Mouse (Mus musculus) c-Kit-positive CD71-positive TER-119-negative erythroid progenitor cells, embryonic 14.5 days (primary cell): ENCODE data around the gene Fance.
"Not testable (repeated sequence)": the region's sequence is repeated elsewhere in the genome, so short reads cannot be mapped to it uniquely, and the experiment has no call there.

Experiments
- DNase-seq: peaks from one replicate; pipeline ENCODE4 v3.0.0-alpha.2; 2013; ENCODE audit warnings: low read depth

Gene Fance

GRCm38 (mm10) chr17:28325751-28326150 lies 12.4 kb downstream of the Fance start:
- no peak for DNase-seq

GRCm38 (mm10) chr17:28326951-28327350 lies 13.6 kb downstream of the Fance start:
- DNase-seq: no peak

GRCm38 (mm10) chr17:28327673-28328325 lies 14.5 kb downstream of the Fance start:
- no peak for DNase-seq

- DNase-seq: peak; percentile 86
These were observed 15.1 kb downstream of the Fance start, which contains the start of gene Rpl10a for GRCm38 (mm10) chr17:28328366-28328928. Gene Rpl10a (plus strand): TSS chr17:28328471.

- no peak for DNase-seq
These were observed 15.6 kb downstream of the Fance start for GRCm38 (mm10) chr17:28328946-28329345.

- no peak for DNase-seq
These were observed 16.3 kb downstream of the Fance start for GRCm38 (mm10) chr17:28329503-28330231.

GRCm38 (mm10) chr17:28330232-28330546 lies 16.9 kb downstream of the Fance start:
- DNase-seq: no peak

- not testable (repeated sequence) for DNase-seq
These were observed 17.3 kb downstream of the Fance start for GRCm38 (mm10) chr17:28330590-28330989.

GRCm38 (mm10) chr17:28331241-28332112 lies 18.2 kb downstream of the Fance start:
- DNase-seq: no peak

- no peak for DNase-seq
These were observed 19.0 kb downstream of the Fance start for GRCm38 (mm10) chr17:28332113-28332914.

- no peak for DNase-seq
These were observed 19.7 kb downstream of the Fance start for GRCm38 (mm10) chr17:28332915-28333546.

- DNase-seq: no peak
These were observed 21.9 kb downstream of the Fance start for GRCm38 (mm10) chr17:28335267-28335666.

GRCm38 (mm10) chr17:28337547-28337946 lies 24.2 kb downstream of the Fance start:
- DNase-seq: no peak

- no peak for DNase-seq
These were observed 27.3 kb downstream of the Fance start for GRCm38 (mm10) chr17:28340578-28340977.

- DNase-seq: no peak
These were observed 27.8 kb downstream of the Fance start for GRCm38 (mm10) chr17:28341091-28341490.

- DNase-seq: no peak
These were observed 30.8 kb downstream of the Fance start for GRCm38 (mm10) chr17:28344050-28344607.

GRCm38 (mm10) chr17:28344670-28345069 lies 31.4 kb downstream of the Fance start:
- no peak for DNase-seq

GRCm38 (mm10) chr17:28345271-28345721 lies 32.0 kb downstream of the Fance start:
- no peak for DNase-seq

GRCm38 (mm10) chr17:28345882-28346281 lies 32.6 kb downstream of the Fance start:
- DNase-seq: no peak

- no peak for DNase-seq
These were observed 34.0 kb downstream of the Fance start for GRCm38 (mm10) chr17:28347327-28347726.

- no peak for DNase-seq
These were observed 34.9 kb downstream of the Fance start for GRCm38 (mm10) chr17:28348211-28348610.
